ENCODE assay signal across 8 mouse cellular contexts in genomic region chr7:127498407-127498806, GRCm38 (mm10). TPM values are rescaled to one million over a fixed set of nuclear protein-coding genes. Genes with fewer than 3 reads are reported as not detected.
A peak's percentile ranks its signal among the peaks of the same experiment; 100 is the strongest.
DNase-seq lines count a peak whose midpoint lies in the region; ATAC-seq and TF ChIP-seq lines count a peak whose summit lies in the region.

No protein-coding gene starts in this region.

- no peak overlapping the region for H3K4me3 ChIP-seq in heart, embryonic 12.5 days
- no peak overlapping the region for H3K4me3 ChIP-seq in kidney, embryonic 14.5 days (ENCODE audit: low read length)

- 0 out of 2 replicates have a peak, but pooled peaks cover 6% of the 10 kb centered on the region for H3K4me1 ChIP-seq in heart, embryonic 12.5 days (replicated peaks)
- H3K4me1 ChIP-seq in kidney, embryonic 14.5 days (ENCODE audit: control insufficient read depth, insufficient read depth, low read length): no peaks in the 10 kb centered on the region

- no peaks in the 10 kb centered on the region for H3K27me3 ChIP-seq in heart, embryonic 12.5 days (replicated peaks)
- H3K27me3 ChIP-seq in Patski: no peaks in the 10 kb centered on the region
- H3K27me3 ChIP-seq in kidney, embryonic 14.5 days (ENCODE audit: control insufficient read depth, insufficient read depth, low read length): no peaks in the 10 kb centered on the region

- in situ Hi-C loops in Patski (cut with MboI; ENCODE audit: low pct_unique_long_range_greater_than_20kb): no loop called here

- H3K27ac ChIP-seq in heart, embryonic 12.5 days (ENCODE audit: poor library complexity, severe bottlenecking): no peak overlapping the region
- no peak overlapping the region for H3K27ac ChIP-seq in kidney, embryonic 14.5 days (ENCODE audit: low read depth, low read length)

- H3K36me3 ChIP-seq in heart, embryonic 12.5 days: no peaks in the 10 kb centered on the region
- no peaks in the 10 kb centered on the region for H3K36me3 ChIP-seq in kidney, embryonic 14.5 days (ENCODE audit: control insufficient read depth, insufficient read depth, low read length)

- POLR2A ChIA-PET in Patski (lab: Charles Lee): interaction anchor here (1.0 kb wide), 1 partner anchor 33 kb away, joined by 3 read pairs; no protein-coding TSS in a partner anchor

- 39% methylated on average over 3 of the region's 3 CpGs for WGBS in heart, embryonic 12.5 days
- WGBS in kidney, embryonic 14.5 days: 34% methylated on average over 3 of the region's 3 CpGs

- TF ChIP-seq CTCF in Patski (IDR thresholded peaks at IDR 0.05): peak; percentile 80

- H3K9me3 ChIP-seq in heart, embryonic 12.5 days (replicated peaks): no peaks in the 10 kb centered on the region
- no peaks in the 10 kb centered on the region for H3K9me3 ChIP-seq in kidney, embryonic 14.5 days (ENCODE audit: control insufficient read depth, low read length)

- CTCF ChIA-PET in Patski (lab: Charles Lee): interaction anchor here (1.0 to 1.4 kb wide), 2 partner anchors 13 to 190 kb away, joined by 3 to 6 read pairs; no protein-coding TSS in a partner anchor

- DNase-seq in heart, adult 11 months: peak; percentile 87
- DNase-seq in A20 (ENCODE audit: low read depth, low spot score) (peak; percentile 70), Patski (ENCODE audit: low read depth, low spot score) (no peak)
- peak; percentile 72 for DNase-seq in naive thymus-derived CD4-positive, alpha-beta T cell, adult 2 months (ENCODE audit: low read depth)
- DNase-seq in left cerebral cortex, adult 18-20 months (ENCODE audit: low spot score in 2 of 2): no peak
- DNase-seq in frontal cortex, postnatal 14 days (ENCODE audit: low spot score in 2 of 2): no peak

- no peak overlapping the region for H3K4me2 ChIP-seq in heart, embryonic 12.5 days
- no peak overlapping the region for H3K4me2 ChIP-seq in kidney, embryonic 14.5 days (replicated peaks; ENCODE audit: low read depth, low read length)

- H3K9ac ChIP-seq in heart, embryonic 12.5 days: no peak overlapping the region
- no peak overlapping the region for H3K9ac ChIP-seq in kidney, embryonic 14.5 days (ENCODE audit: low read depth, low read length)

- no peak for ATAC-seq in heart, embryonic 12.5 days (ENCODE audit: insufficient number of reproducible peaks, low FRiP score)
- ATAC-seq in Patski: no peak
- ATAC-seq in kidney, embryonic 14.5 days (ENCODE audit: low FRiP score, low TSS enrichment): 0 out of 2 replicates have a peak, but pooled peaks have one; percentile 51

RNA-seq across cellular contexts. Expression of gene Srcap, which starts 13.4 kb away (rescaled TPM):
- 51.8 and 54.3 TPM in 2 replicates for polyA plus RNA-seq in heart, embryonic 12.5 days (2016; fragmentation: Nextera tagmentation; extraction: Ambion mirVana)
- polyA plus RNA-seq in Patski (2021): 22.8 TPM
- 43.0 and 82.3 TPM in 2 replicates for polyA plus RNA-seq in kidney, embryonic 14.5 days (2014; fragmentation: Nextera tagmentation; extraction: Ambion mirVana)
- total RNA-seq in left cerebral cortex, adult 18-20 months (2021): 10 to 100 TPM; 94.9 to 99.7 TPM

RNA-seq across cellular contexts. Expression of gene Fbrs, which starts 19.4 kb away (rescaled TPM):
- 8.4 and 9.9 TPM in 2 replicates for polyA plus RNA-seq in heart, embryonic 12.5 days (2016; fragmentation: Nextera tagmentation; extraction: Ambion mirVana)
- polyA plus RNA-seq in Patski (2021): 50.1 TPM
- 16.1 and 16.7 TPM in 2 replicates for polyA plus RNA-seq in kidney, embryonic 14.5 days (2014; fragmentation: Nextera tagmentation; extraction: Ambion mirVana)
- total RNA-seq in left cerebral cortex, adult 18-20 months (2021): 10 to 100 TPM; 54.5 to 57.8 TPM

RNA-seq across cellular contexts. Expression of gene Gm42715, which starts 21.0 kb away (rescaled TPM):
- polyA plus RNA-seq in heart, embryonic 12.5 days (2016; fragmentation: Nextera tagmentation; extraction: Ambion mirVana): 8.5 and 9.1 TPM in 2 replicates
- 21.1 TPM for polyA plus RNA-seq in Patski (2021)
- 25.1 and 25.4 TPM in 2 replicates for polyA plus RNA-seq in kidney, embryonic 14.5 days (2014; fragmentation: Nextera tagmentation; extraction: Ambion mirVana)
- 10 to 100 TPM in 1 of 2 experiments, 1 to 10 TPM in 1; 8.9 to 10.7 TPM for total RNA-seq in left cerebral cortex, adult 18-20 months (2021)

RNA-seq across cellular contexts. Expression of gene Prr14, which starts 39.0 kb away (rescaled TPM):
- polyA plus RNA-seq in heart, embryonic 12.5 days (2016; fragmentation: Nextera tagmentation; extraction: Ambion mirVana): 33.8 and 35.2 TPM in 2 replicates
- 71.9 TPM for polyA plus RNA-seq in Patski (2021)
- polyA plus RNA-seq in kidney, embryonic 14.5 days (2014; fragmentation: Nextera tagmentation; extraction: Ambion mirVana): 40.9 and 48.4 TPM in 2 replicates
- 10 to 100 TPM; 24.6 to 33.0 TPM for total RNA-seq in left cerebral cortex, adult 18-20 months (2021)

RNA-seq across cellular contexts. Expression of gene Zfp689, which starts 49.4 kb away (rescaled TPM):
- polyA plus RNA-seq in heart, embryonic 12.5 days (2016; fragmentation: Nextera tagmentation; extraction: Ambion mirVana): 5.4 and 6.0 TPM in 2 replicates
- polyA plus RNA-seq in Patski (2021): 5.9 TPM
- 6.4 and 10.8 TPM in 2 replicates for polyA plus RNA-seq in kidney, embryonic 14.5 days (2014; fragmentation: Nextera tagmentation; extraction: Ambion mirVana)
- total RNA-seq in left cerebral cortex, adult 18-20 months (2021): 1 to 10 TPM; 5.4 to 6.2 TPM

Comparison
In these comparisons a context has a peak if more than half of its experiments do, and no peak if none do; other contexts are left out.
1. DNase-seq: peak in heart, adult 11 months (single experiment), A20 (single experiment) and naive thymus-derived CD4-positive, alpha-beta T cell, adult 2 months (single experiment); none in Patski (single experiment), left cerebral cortex, adult 18-20 months (0 of 2) and frontal cortex, postnatal 14 days (0 of 2).